Mouse (Mus musculus): ENCODE results near the gene Tcea2.

The Tcea2 gene

GRCm38 (mm10) chr2:181679951-181680715 is at the start of gene Tcea2:
Tcea2 (plus strand) TSS chr2:181680310.
- DNase-seq (ENCODE audit: extremely low spot score, low spot score) = peak; percentile 79

GRCm38 (mm10) chr2:181632624-181633023 is 47.5 kb upstream of the Tcea2 start:
- DNase-seq (ENCODE audit: extremely low spot score, low spot score) = no peak

- DNase-seq (ENCODE audit: extremely low spot score, low spot score) = no peak
Observed at GRCm38 (mm10) chr2:181635865-181636264, 44.2 kb upstream of the Tcea2 start.

GRCm38 (mm10) chr2:181644361-181644760 is 35.7 kb upstream of the Tcea2 start:
- DNase-seq (ENCODE audit: extremely low spot score, low spot score) = peak; percentile 31

- DNase-seq (ENCODE audit: extremely low spot score, low spot score) = no peak
Observed at GRCm38 (mm10) chr2:181645666-181646065, 34.4 kb upstream of the Tcea2 start.

GRCm38 (mm10) chr2:181646626-181647472 is 33.3 kb upstream of the Tcea2 start:
- no peak for DNase-seq (ENCODE audit: extremely low spot score, low spot score)

GRCm38 (mm10) chr2:181648926-181649325 is 31.2 kb upstream of the Tcea2 start:
- DNase-seq (ENCODE audit: extremely low spot score, low spot score) = no peak

GRCm38 (mm10) chr2:181653065-181653464 is 27.0 kb upstream of the Tcea2 start:
- DNase-seq (ENCODE audit: extremely low spot score, low spot score) = no peak

- no peak for DNase-seq (ENCODE audit: extremely low spot score, low spot score)
Observed at GRCm38 (mm10) chr2:181653523-181653922, 26.6 kb upstream of the Tcea2 start.

- DNase-seq (ENCODE audit: extremely low spot score, low spot score) = no peak
Observed at GRCm38 (mm10) chr2:181656734-181657133, 23.4 kb upstream of the Tcea2 start, which contains the start of gene Gm29797. Gm29797 (plus strand) TSS chr2:181657034.

GRCm38 (mm10) chr2:181657441-181657840 is 22.7 kb upstream of the Tcea2 start:
- DNase-seq (ENCODE audit: extremely low spot score, low spot score) = no peak

- no peak for DNase-seq (ENCODE audit: extremely low spot score, low spot score)
Observed at GRCm38 (mm10) chr2:181658528-181658927, 21.6 kb upstream of the Tcea2 start.

GRCm38 (mm10) chr2:181658930-181659555 is 21.1 kb upstream of the Tcea2 start:
- DNase-seq (ENCODE audit: extremely low spot score, low spot score) = no peak

- DNase-seq (ENCODE audit: extremely low spot score, low spot score) = peak; percentile 64
Observed at GRCm38 (mm10) chr2:181659609-181660055, 20.5 kb upstream of the Tcea2 start.

GRCm38 (mm10) chr2:181662620-181663297 is 17.4 kb upstream of the Tcea2 start:
- no peak for DNase-seq (ENCODE audit: extremely low spot score, low spot score)

- DNase-seq (ENCODE audit: extremely low spot score, low spot score) = no peak
Observed at GRCm38 (mm10) chr2:181663298-181663630, 16.8 kb upstream of the Tcea2 start.

- DNase-seq (ENCODE audit: extremely low spot score, low spot score) = peak; percentile 52
Observed at GRCm38 (mm10) chr2:181670285-181670912, 9.7 kb upstream of the Tcea2 start.

- no peak for DNase-seq (ENCODE audit: extremely low spot score, low spot score)
Observed at GRCm38 (mm10) chr2:181670913-181671311, 9.2 kb upstream of the Tcea2 start.

- peak; percentile 58 for DNase-seq (ENCODE audit: extremely low spot score, low spot score)
Observed at GRCm38 (mm10) chr2:181671326-181671725, 8.8 kb upstream of the Tcea2 start, which contains the start of gene Sox18. Sox18 (minus strand) TSS chr2:181671640.

- no peak for DNase-seq (ENCODE audit: extremely low spot score, low spot score)
Observed at GRCm38 (mm10) chr2:181671984-181672383, 8.1 kb upstream of the Tcea2 start.

- DNase-seq (ENCODE audit: extremely low spot score, low spot score) = no peak
Observed at GRCm38 (mm10) chr2:181673501-181673900, 6.6 kb upstream of the Tcea2 start.
